10 mouse cellular contexts compared by ENCODE assay signal in the genomic region with DNA sequence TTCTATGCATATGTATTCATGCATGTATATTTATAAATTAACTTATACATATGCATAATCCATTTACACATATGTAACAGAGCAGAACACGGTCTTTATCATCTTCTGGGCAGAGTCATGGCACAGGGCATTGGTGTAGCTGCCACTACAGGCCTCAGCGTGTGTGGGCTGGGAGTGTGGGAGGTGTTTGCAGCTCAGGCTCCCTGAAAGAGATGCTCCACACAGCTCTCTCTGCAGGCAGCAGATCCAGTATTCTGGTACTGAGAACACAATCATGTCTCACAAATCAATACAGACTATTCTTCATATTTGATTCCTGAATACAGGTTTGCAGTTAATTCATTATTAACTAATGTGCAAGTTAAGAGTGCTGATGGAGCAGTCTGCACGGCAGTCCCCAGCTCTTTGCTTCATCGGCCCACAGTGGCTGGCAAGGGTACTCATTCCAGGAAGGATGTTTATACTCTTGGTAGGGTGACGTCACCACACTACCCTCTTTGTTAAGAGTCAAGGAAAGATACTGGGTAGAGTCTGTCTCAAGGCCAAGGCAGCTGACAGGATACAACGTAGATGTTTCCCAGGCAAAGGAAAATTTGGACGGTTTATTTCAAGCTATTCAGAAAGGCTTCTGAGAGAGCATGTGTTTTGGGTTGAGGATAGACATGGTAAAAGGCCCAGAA.
DNase-seq lines count a peak whose midpoint lies in the region; ATAC-seq and TF ChIP-seq lines count a peak whose summit lies in the region.
"Had no signal": no experiment of that assay in that cellular context is flagged by ENCODE, and none has a peak within 500 bp of the region (broad histone marks: within the 10 kb centered on the region; RNA-seq: fewer than 3 reads in every experiment).

No protein-coding gene starts in this region.

- ATAC-seq in hindbrain, postnatal 0 days = peak; percentile 87
- no peak for ATAC-seq in embryonic facial prominence, embryonic 15.5 days (ENCODE audit: insufficient number of reproducible peaks, low FRiP score, low TSS enrichment, low read depth)
- ATAC-seq in erythroblast, adult 5-6 weeks (replicated peaks; ENCODE audit: low FRiP score, poor library complexity, severe bottlenecking) = no peak
- ATAC-seq: Patski had no signal

- H3K36me3 ChIP-seq in hindbrain, postnatal 0 days (ENCODE audit: insufficient read depth, low read length) = no peaks in the 10 kb centered on the region
- no peaks in the 10 kb centered on the region for H3K36me3 ChIP-seq in hindbrain, embryonic 10.5 days
- H3K36me3 ChIP-seq in embryonic facial prominence, embryonic 15.5 days = no peaks in the 10 kb centered on the region
- H3K36me3 ChIP-seq: liver, embryonic 13.5 days had no signal

- H3K27me3 ChIP-seq in hindbrain, postnatal 0 days (ENCODE audit: insufficient read depth, low read length) = no peaks in the 10 kb centered on the region
- H3K27me3 ChIP-seq in hindbrain, embryonic 10.5 days (ENCODE audit: insufficient read depth, poor library complexity, severe bottlenecking) = no peaks in the 10 kb centered on the region
- H3K27me3 ChIP-seq in embryonic facial prominence, embryonic 15.5 days = no peaks in the 10 kb centered on the region
- H3K27me3 ChIP-seq: liver, embryonic 13.5 days; Patski had no signal

- H3K4me3 ChIP-seq in hindbrain, postnatal 0 days (ENCODE audit: low read length) = no peak overlapping the region
- H3K4me3 ChIP-seq in hindbrain, embryonic 10.5 days = no peak overlapping the region
- no peak overlapping the region for H3K4me3 ChIP-seq in embryonic facial prominence, embryonic 15.5 days (replicated peaks)
- H3K4me3 ChIP-seq: liver, embryonic 13.5 days had no signal

- H3K9ac ChIP-seq in hindbrain, postnatal 0 days (replicated peaks; ENCODE audit: low read length) = no peak overlapping the region
- H3K9ac ChIP-seq in embryonic facial prominence, embryonic 15.5 days = no peak overlapping the region
- H3K9ac ChIP-seq: liver, embryonic 13.5 days had no signal

- no peaks in the 10 kb centered on the region for H3K9me3 ChIP-seq in hindbrain, postnatal 0 days (ENCODE audit: low read length)
- H3K9me3 ChIP-seq in hindbrain, embryonic 10.5 days = no peaks in the 10 kb centered on the region
- H3K9me3 ChIP-seq in embryonic facial prominence, embryonic 15.5 days (replicated peaks) = no peaks in the 10 kb centered on the region
- H3K9me3 ChIP-seq: liver, embryonic 13.5 days had no signal

- H3K4me2 ChIP-seq in hindbrain, postnatal 0 days (ENCODE audit: low read depth, low read length) = no peak overlapping the region
- H3K4me2 ChIP-seq in embryonic facial prominence, embryonic 15.5 days (replicated peaks) = no peak overlapping the region
- H3K4me2 ChIP-seq: liver, embryonic 13.5 days had no signal

- H3K27ac ChIP-seq in hindbrain, postnatal 0 days = peak overlapping the region; percentile 70
- H3K27ac ChIP-seq in hindbrain, embryonic 10.5 days = no peak overlapping the region; the same call in 1 of the 2 replicates
- H3K27ac ChIP-seq in embryonic facial prominence, embryonic 15.5 days (replicated peaks) = peak overlapping the region; percentile 79
- H3K27ac ChIP-seq: liver, embryonic 13.5 days had no signal

- peaks cover 12% of the 10 kb centered on the region for H3K4me1 ChIP-seq in hindbrain, postnatal 0 days (ENCODE audit: insufficient read depth, low read length)
- 0 out of 2 replicates have a peak, but pooled peaks cover 12% of the 10 kb centered on the region for H3K4me1 ChIP-seq in hindbrain, embryonic 10.5 days (replicated peaks)
- peaks cover 44% of the 10 kb centered on the region for H3K4me1 ChIP-seq in embryonic facial prominence, embryonic 15.5 days

- TF ChIP-seq CTCF in hindbrain, postnatal 0 days (IDR thresholded peaks at IDR 0.05; ENCODE audit: low read depth) = no peak

- 42% methylated on average over 7 of the region's 7 CpGs for WGBS in hindbrain, postnatal 0 days
- WGBS in hindbrain, embryonic 10.5 days = 78% methylated on average over 7 of the region's 7 CpGs
- WGBS in embryonic facial prominence, embryonic 15.5 days = 43% methylated on average over 7 of the region's 7 CpGs

- peak; percentile 70 for DNase-seq in hindbrain, postnatal 0 days (ENCODE audit: low spot score)
- DNase-seq in hindbrain, embryonic 10.5 days (ENCODE audit: low spot score) = no peak
- peak; percentile 48 for DNase-seq in kidney, postnatal 10 days
- peak; percentile 61 to 71 for DNase-seq in lung, postnatal 4 days
- DNase-seq in thymus, postnatal 10 days (ENCODE audit: low spot score in 2 of 2) = no peak
- no peak for DNase-seq in thymus, postnatal 0 days (ENCODE audit: low spot score)
- DNase-seq: liver, embryonic 13.5 days had no signal

Comparison
In these comparisons a context has a peak if more than half of its experiments do, and no peak if none do; other contexts are left out.
1. DNase-seq: peak in hindbrain, postnatal 0 days (single experiment), kidney, postnatal 10 days (single experiment) and lung, postnatal 4 days (2 of 2); none in hindbrain, embryonic 10.5 days (single experiment), thymus, postnatal 10 days (0 of 2) and thymus, postnatal 0 days (single experiment).